Mouse (Mus musculus): Measurements from ENCODE around the gene Sept11.
A peak's percentile ranks its signal among the peaks of the same experiment; 100 is the strongest.

The Sept11 gene

DNA sequence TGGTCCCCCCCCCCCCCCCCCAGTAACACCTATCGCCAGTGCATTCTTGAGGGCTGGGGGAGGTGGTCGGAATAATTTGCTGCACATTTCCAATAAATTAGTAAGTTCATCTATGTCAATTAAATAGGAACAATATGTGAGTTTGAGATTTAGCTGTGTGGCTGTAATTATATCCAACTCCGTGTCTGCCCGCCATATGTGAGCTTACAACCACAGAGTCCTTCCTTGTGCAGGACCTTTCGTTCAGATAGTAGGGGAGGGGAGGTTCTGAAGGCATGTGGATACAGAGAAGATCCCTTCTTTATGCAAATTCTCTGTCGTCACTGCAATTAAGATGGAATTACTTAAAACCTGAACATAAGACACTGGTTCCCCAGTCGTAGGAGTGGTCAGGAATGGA, 2.1 kb downstream of the Sept11 start:
- no peak for DNase-seq (ENCODE audit: low spot score)

DNA sequence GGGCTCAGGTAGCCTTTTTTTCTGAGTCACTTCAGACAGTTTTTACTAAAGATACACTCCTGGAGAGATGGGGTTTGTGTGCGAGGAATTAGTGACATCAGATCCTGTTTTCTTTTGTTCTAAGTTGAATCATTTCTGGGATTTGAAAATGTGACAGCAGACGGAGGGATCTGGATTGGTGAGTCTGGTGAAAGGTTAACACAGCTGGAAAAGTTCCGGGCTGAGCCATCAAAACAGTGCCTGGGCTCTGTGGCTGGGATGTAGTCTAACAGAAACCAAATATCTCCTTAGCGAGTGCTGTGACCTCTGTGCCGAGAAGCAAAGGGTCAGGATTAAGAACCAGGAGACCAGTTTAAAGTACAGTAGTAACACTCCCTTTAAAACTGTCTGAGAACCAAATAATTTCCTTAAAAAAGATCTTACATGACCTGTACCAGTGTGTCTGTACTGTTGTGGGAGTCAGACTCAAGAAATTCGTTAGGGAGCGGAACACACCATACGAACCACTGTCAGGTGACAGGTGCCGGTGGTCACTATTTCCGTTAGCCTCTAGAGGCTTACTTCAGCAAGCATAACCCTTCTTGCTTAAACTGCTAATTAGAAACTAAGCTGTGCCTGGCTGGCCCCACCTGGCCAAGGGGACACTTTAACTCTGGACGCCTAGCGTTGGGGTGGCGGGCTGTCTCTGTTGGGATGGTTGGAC, 4.1 kb downstream of the Sept11 start:
- no peak for DNase-seq (ENCODE audit: low spot score)

DNA sequence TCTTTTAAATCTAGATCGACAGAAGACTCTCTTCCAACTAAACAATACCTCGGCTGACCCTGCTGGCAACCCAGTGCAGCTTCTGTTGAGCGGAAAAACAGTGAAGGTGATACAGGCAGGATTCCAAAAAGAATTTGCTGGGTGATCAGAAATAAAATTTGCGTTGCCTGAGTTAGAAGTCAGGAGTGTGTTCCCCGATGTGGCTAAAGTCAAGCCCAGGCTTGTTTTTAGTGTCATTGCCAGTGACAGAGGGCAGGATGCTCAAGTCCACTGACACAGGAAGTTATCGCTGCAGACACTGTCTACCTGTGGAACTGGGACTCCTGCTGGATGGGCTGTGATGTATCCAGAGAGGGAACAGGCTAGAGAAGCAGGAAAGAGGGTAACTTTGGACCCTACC, 5.0 kb downstream of the Sept11 start:
- DNase-seq (ENCODE audit: low spot score) = no peak

DNA sequence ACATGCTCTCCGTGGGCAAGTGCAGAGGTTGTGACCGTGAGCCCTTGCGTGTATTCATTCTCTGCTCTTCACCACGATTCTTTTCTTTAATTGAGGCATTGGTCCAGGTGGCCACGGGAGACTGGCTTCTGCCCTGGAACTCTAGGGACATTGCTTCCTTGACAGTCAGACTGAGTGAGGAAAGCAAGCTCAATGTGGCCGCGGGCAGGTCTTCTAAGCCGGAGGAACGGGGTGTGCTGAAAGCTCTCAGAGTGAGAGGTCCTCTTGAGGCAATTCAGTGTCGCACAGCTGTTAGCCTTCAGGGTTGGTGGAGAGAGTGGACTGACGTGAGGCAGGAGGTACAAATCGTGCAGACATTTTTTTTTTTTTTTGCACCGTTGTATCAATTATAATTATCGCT, 5.6 kb downstream of the Sept11 start:
- DNase-seq (ENCODE audit: low spot score) = peak; percentile 57

DNA sequence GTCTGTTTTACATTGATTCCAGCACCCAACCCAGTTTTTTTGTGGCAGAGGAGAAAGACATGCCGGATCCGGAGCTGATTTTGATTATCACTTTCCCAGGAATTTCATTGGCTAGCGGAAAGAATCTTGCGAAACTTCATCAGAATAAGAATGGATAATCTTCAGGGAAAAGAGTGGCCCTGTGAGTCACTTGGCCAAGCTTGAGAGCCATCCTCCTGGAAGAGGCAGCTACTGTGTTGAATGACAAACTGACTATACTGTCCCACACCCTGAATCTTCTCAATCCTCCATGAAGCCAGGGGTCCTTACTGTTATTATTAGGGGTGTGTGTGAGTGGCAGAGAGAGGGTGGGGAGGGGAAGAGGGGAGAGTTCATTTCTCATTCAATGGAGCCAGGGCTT, 7.7 kb downstream of the Sept11 start:
- no peak for DNase-seq (ENCODE audit: low spot score)

DNA sequence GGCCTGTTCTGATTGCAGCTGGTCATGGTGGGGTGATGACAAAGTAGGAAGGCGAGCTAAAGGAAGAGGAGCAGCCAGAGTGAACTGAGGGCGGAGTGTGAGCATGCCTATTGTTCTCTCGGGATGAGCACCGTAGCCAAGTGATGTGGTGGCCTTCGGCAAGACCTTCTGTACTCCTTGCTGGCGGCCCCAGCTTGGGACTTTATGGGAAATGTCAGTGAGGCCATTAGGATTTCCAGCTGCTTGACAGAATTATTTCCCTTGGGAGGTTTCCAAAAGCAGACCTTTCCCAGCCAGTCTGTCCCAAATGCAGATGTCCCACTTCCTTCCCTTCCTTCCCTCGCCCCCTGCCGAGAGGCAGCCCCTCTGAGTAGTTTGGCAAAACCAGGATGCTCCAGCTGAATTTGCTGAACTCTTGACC, 8.1 kb downstream of the Sept11 start:
- no peak for DNase-seq (ENCODE audit: low spot score)

DNA sequence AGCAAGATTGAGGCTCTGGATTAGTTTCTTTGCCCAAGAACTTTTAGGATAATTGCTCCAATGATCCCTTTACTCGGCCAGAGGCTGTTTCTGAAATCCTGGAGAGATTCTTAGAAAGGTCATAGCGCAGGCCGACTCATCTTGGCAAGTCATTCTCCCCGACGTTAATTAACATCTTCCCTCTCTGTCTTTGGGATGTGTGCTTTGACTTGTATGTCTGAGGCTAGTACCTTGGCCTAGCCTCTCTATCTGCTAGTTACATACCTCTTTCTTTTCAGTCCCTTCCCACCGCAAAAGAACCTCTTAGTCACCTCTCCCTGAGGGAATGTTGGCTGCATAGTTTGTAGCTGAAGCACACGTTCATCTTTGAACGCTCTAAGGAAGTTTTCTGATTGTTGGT, 10.4 kb downstream of the Sept11 start:
- DNase-seq (ENCODE audit: low spot score) = no peak

DNA sequence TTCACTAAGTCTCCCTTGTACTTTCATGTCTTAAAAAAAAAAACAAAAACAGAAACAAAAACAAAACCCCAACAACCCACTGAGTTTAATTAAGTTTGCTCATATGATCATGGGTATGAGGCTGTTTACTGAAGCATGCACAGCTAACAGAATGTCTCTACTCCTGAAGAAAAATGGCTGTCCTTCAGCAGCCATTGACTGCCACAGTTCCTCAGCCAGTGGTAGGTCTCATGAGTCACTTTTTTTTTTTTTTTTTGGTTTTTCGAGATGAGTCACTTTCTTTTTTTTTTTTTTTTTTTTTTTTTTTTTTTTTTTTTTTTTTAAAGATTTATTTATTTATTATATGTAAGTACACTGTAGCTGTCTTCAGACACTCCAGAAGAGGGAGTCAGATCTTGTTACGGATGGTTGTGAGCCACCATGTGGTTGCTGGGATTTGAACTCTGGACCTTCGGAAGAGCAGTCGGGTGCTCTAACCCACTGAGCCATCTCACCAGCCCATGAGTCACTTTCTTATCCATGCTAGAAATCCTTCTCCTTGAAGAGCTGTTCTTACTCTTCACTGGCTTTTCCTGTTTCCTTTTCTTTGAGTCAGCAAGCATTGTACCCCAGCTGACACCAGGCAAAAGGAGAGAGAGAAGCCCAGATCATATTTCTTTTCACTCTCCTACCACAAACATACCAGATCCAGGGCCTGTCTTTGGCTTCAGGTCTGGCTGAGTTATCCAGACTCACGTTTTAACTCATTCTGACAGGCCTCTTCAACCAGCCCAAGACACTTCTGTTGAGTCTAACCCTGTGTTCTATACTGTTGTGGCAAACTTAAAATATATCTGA, 12.0 kb downstream of the Sept11 start:
- DNase-seq (ENCODE audit: low spot score) = no peak

DNA sequence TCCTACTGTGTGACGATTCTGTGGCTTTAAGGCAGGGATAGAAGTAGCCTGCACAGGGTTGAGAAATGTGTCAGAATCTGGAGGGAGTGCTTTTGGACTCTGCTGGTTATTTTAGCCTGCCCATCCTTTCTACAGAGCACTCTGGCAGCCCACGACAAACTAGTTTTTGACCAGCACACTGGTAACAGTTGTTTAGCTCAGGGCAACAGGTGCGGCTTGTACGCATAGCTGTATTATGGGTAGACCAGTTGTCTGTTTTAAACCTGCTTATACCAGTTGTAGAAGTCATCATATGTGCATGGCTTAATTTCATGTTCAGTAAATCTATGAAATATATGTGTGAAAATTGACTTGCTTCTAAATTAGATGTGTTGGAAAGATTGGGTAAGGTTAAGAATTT, 12.8 kb downstream of the Sept11 start:
- no peak for DNase-seq (ENCODE audit: low spot score)

DNA sequence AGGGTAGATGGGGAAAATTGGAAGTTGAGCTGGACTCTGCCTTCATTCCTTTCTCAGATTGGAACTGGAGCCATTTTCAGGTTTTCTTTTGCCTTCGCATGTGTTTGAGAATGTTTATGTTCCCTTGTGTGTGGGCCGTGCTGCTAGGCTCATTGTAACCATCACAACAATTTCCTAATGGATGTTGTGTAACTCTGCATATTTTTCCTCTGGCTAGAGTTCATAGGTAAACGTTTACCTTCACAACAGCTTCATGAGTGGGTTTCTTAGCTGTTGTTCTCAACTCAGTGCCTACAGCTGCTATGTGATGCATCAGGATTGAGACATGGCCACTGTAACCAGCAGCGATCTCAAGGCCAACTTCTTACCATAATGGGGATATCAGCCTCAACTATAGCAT, 15.5 kb downstream of the Sept11 start:
- DNase-seq (ENCODE audit: low spot score) = peak; percentile 37

DNA sequence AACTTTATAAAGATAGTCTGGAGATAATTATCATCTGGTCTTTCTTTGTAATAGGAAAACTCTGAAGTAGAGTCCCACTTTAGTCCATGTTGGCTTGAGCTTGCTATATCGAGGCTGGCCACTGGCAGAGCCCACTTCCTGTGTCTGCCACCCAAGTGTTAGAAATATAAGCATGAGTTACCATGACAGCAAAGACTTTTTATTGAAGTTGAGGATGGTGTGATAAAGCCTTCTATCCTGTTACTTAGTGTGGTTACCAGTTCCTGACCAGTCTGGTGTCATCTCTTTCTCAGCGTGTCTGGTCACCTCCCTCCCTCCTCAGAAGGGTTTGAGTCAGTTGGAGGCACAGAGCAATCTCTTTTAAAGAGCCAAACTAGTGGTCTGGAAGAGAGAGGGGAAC, 16.3 kb downstream of the Sept11 start:
- DNase-seq (ENCODE audit: low spot score) = no peak

DNA sequence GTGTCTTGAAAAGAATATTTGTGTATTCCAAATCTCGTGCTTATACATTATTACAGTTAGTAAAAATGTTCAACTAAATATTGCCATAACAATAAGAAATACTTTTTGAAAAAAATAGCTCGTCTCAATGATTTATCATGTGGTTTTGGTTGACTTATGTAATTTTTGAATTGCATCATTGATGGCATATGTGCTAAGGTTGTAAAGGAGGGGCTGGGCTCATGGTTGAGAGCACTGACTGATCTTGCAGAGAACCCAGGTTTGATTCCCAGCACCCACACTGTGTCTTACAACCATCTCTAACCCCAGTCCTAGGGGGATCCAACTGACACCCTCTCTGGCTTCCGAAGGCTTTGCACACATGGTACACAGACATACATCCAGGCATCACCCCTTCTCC, 19.1 kb downstream of the Sept11 start:
- no peak for DNase-seq (ENCODE audit: low spot score)

DNA sequence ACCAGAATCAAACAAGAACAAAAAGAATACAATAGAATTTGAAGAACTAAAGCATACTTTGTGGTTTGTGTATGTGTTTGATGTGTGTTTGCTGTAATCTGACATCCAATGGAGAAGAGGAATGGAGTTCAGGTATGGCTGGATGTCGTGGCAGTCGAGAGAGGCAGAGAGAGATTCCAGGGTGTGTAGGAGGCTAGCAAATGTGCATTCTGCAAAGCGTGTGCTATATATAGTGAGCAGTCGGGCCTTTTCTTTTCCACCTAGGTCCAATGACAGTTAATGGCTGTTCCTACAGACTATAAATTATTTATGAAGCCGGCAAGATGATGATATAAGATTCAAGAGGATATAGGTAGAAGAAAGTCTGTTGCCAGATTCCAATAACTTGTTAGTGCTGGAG, 20.3 kb downstream of the Sept11 start:
- no peak for DNase-seq (ENCODE audit: low spot score)

DNA sequence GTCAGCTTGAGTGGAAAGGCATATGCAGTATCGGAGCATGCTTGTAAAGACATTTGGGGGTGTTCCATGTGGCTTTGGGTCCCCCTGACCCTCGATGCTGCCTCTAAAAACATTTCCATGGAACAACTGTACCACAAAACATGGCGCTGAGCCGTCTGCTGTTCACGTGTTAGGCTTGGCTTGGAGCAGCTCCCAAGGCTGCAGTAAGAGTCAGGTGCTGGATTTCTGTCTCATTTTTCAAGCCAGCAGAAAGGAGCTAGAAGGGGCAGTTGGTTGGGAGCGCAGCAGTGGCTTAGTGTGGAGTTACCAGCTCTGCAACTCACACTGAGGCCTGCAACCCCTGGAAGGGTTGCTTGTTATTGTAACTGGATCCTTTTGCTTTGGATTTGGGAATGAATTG, 21.3 kb downstream of the Sept11 start:
- DNase-seq (ENCODE audit: low spot score) = no peak

DNA sequence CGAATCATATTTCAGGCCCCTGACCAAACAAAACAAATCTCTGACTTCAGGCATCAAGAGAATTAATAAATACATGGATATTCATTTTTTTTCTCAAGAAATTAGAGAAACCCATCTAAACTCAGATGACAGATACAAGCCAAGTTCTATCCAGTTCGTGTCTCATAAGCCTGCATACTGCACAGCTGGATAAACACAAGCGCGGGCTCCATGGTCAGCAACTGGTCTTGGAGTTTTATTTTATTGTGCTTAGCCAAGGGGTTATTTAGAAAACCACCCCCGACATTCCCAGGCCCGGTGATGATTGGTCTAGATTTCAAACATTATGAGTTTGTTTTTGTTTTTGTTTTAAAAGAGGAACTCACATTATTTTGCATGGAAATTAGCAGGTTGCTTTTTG, 21.8 kb downstream of the Sept11 start:
- DNase-seq (ENCODE audit: low spot score) = no peak

DNA sequence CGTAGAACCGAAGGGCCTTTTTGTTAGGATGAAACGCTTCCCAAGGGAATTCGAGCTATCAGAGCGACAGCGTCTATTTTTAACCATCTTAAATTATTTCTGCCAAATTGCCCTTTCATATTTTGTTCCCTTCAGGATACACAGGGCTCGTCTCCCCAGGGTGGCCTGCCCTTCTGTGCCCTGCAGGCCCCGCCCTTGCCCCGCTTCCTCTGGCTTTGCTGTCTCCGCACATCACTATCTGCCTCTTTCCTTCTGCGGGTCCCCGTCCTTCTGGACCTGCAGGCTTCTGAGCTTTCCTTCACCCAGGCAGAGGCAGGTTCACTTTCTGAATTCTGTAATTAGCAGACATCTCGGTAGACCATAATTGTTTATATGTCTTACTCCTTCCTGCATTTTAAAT, 22.6 kb downstream of the Sept11 start:
- DNase-seq (ENCODE audit: low spot score) = no peak

DNA sequence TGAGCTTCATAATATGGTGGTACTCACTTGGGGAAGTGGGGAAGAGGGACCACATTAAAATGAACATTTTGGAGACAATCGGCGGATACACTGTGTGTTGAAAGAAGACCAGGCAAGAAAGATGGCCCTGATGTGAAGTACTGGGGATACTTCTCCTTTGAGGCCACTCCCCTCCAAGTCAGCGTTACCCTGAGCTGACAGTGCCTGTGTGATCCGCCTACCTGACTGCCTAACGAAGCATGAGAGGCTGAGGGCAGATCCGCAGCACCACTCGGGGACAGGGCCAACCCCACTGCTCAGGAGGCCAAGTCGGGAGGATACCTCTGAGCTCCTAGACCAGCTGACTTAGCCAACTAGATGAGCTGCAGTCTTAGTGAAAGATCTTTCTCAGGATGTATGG, 24.4 kb downstream of the Sept11 start:
- DNase-seq (ENCODE audit: low spot score) = no peak

DNA sequence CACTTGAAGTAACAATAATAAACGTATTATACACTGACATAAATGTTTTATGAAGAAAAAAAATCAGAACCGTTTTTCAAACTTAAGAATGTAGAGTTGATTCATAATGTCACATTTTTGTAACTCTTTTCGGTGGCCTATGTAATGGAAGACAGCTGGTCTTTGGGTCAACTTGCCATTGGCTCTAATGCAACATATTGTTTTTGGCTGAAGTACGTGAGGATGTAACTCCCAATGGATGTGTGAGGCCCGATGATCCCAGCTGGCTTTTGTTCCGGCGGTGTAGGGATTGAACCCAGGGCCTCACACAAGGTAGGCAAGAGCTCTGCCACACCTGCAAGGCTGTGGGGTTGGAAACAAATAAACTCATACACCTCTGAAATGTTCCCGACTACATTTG, 28.4 kb downstream of the Sept11 start:
- DNase-seq (ENCODE audit: low spot score) = no peak

DNA sequence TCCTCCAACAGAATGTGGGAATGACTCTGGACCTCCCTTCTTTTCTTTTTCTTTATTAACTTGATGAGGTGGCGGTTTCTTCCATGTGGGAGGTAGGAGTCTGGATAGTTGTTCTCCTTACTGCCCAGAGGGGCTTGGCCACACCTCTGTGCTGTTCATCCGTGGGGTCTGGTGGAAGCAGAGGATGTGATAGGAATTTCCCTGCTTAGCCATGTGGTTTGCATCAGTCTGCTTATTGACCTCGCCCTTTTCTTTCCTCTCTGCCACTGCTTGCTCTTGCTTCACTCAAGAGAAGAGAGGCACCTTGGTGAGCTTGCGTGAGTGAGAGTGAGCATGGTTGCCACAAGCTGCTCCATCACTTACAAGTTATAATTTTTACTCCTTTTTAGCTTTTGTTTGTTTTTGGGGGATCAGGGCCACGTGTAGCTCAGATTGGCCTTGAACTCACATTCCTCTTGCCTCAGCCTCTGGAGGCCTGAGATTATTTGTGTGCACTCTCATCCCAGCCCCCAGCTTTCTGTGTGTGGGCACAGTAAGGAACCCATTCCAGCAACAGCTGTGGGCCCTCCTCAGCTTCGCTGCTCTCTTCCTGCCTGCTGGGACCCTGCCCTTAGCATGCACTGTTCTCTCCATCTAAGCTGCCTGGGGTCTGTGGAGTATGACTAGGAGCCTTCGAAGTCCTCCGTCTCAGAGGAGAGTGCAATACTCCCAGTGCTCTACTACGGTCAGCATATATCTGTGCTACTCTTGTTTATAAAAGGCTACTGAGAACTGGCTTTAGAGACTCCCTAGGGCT, 31.0 kb downstream of the Sept11 start:
- DNase-seq (ENCODE audit: low spot score) = no peak

DNA sequence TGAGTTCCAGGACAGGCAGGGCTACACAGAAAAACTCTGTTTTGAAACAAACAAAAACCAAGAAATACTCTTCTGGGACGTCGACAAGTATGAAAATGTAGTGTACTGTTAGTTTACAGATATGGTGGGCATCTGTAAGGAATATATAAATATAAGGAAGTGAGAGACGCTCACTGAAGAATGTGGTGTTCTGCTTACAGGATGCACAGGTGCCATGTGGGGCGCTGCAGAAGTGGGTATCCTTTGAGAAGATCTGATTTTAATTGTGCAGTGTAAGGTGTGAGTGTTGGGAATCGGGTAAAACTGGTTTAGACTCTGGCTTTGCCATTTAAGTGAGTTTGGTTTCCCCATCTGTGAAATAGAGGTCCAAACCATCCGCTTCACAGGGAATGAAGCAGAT, 32.1 kb downstream of the Sept11 start:
- no peak for DNase-seq (ENCODE audit: low spot score)

DNA sequence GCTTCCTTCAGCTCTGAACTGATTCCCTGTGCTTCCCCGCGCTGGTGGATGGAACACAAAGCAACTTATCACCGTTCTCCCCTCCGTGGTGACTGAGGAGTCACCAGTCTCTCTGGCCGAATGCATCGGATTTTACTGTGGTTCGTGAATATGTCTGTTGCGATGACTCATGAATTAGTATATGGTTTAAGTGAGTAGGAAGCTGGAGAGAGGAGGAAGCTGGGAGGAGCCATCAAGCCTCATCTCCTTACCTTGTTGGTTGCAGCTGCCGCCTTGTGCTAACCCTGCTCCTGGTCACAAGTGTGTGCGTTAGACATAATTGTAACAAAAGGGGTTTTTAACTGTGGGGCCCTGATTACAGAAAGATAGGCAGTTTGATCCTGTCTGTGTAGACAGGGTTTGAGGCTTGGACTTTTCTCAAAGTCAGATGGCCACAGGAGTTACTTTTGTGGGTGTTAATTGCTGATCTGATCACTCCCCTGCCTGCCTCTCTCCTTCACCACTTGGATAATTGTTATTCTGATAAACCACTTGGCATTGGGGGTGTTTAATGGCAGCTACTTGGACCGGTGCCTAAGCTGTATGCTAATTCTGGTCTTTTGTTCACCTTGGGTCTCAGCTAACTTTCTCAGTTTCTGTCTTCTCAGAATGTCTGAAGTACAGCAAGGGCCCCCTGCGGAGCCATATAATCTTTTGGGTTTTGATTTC, 33.1 kb downstream of the Sept11 start:
- no peak for DNase-seq (ENCODE audit: low spot score)

DNA sequence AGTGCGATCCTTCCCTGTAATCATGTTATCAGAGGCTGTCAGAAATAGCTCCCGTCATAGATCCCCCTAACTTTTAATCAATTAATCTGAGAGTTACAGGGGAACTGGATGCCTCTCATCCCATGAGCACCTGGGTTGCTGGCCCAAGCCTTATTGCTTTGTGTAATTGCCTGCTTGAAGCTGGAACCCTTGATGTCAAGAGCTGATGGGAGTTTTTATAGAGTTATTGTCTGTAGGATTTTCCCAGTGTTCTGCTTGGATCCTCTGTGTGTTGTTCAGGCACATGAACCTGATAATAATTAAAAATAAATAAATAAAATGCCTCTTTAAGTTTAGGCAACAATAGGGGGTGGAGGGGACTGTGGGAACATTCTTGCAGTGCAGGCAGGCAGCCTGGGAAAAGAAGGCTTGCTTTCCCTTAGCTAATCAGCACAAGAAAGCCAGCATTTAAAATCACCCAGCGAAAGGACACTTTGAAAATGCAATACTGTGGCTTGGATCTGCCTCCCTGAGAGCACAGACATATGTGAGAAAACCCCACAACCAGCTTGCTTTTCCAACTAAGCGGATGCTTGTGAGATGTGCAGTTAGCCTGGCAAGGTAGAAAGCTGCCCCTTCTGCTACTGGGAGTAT, 33.8 kb downstream of the Sept11 start:
- DNase-seq (ENCODE audit: low spot score) = no peak

Measured in lung, postnatal 25 days (tissue).